Mouse (Mus musculus) liver, postnatal 0 days (tissue): ENCODE data around the gene Atxn10. TPM values are rescaled to one million over a fixed set of nuclear protein-coding genes. Genes with fewer than 3 reads are reported as not detected.

ENCODE experiments used
- ATAC-seq: fragments of 200-750 bp; cut with Nextera tagmentation; 2 replicates; pipeline ENCODE4 v1.8.0; 2017; ENCODE audit warnings: mild to moderate bottlenecking, moderate library complexity
- DNase-seq: peaks from one replicate; pipeline ENCODE4 v3.0.0-alpha.2; 2016
- H3K27ac ChIP-seq: fragments of 300-500 bp; sonication (generic); 2 replicates; pipeline ENCODE4 v1.5.1; 2014; ENCODE audit warnings: antibody characterized with exemption, moderate library complexity, mild to moderate bottlenecking, low read depth
- H3K27me3 ChIP-seq: fragments of 300-500 bp; sonication (generic); 2 replicates; pipeline ENCODE4 v1.6.1; 2014; ENCODE audit warnings: low read length, control low read depth, mixed read lengths; ENCODE audit not compliant: insufficient read depth
- H3K36me3 ChIP-seq: fragments of 300-500 bp; sonication (generic); replicated peaks from 2 replicates; pipeline ENCODE4 v1.6.1; 2014; ENCODE audit warnings: mild to moderate bottlenecking, control low read depth, low read length, moderate library complexity, mixed read lengths; ENCODE audit not compliant: insufficient read depth
- H3K4me1 ChIP-seq: fragments of 300-500 bp; sonication (generic); 2 replicates; pipeline ENCODE4 v1.6.1; 2014; ENCODE audit warnings: antibody characterized with exemption, mild to moderate bottlenecking, control low read depth; ENCODE audit not compliant: insufficient read depth
- H3K4me2 ChIP-seq: fragments of 300-500 bp; sonication (generic); 2 replicates; pipeline ENCODE4 v1.6.1; 2014; ENCODE audit warnings: low read depth, mild to moderate bottlenecking, low read length, moderate library complexity, mixed read lengths
- H3K4me3 ChIP-seq: fragments of 300-500 bp; sonication (generic); 2 replicates; pipeline ENCODE4 v1.5.1; 2014; ENCODE audit warnings: low read depth, low read length
- H3K9ac ChIP-seq: fragments of 300-500 bp; sonication (generic); replicated peaks from 2 replicates; pipeline ENCODE4 v1.6.1; 2014; ENCODE audit warnings: mild to moderate bottlenecking, moderate library complexity
- H3K9me3 ChIP-seq: fragments of 300-500 bp; sonication (generic); 2 replicates; pipeline ENCODE4 v1.6.1; 2016; ENCODE audit warnings: mild to moderate bottlenecking, control low read depth, low read length, mixed read lengths
- CTCF ChIP-seq: sonication (generic); IDR thresholded peaks from 2 replicates; pipeline ENCODE4 v1.5.1; 2016; ENCODE audit warnings: antibody characterized with exemption, low read depth
- EP300 ChIP-seq: IDR thresholded peaks from 2 replicates; pipeline ENCODE4 v1.6.1; 2016; ENCODE audit warnings: antibody characterized with exemption, low read depth, mild to moderate bottlenecking
- WGBS: fragments of 180-500 bp; shearing (Covaris S2); extraction: QIAGEN DNeasy Blood & Tissue Kit; methylation state at CpG from one replicate; pipeline ENCODE4 v1.1.7; 2014; ENCODE audit not compliant: insufficient replicate concordance; 5-methylcytosine and 5-hydroxymethylcytosine counted together
- polyA plus RNA-seq: library from polyadenylated mRNA; unstranded; fragments of >200 nt; fragmentation: Nextera tagmentation; extraction: Ambion mirVana; gene quantifications from 2 replicates; pipeline ENCODE4 v1.2.1, GENCODE M21; 2015

Atxn10 gene
- polyA plus RNA-seq, 1 experiment from 2014 or later, result 83.3 TPM

- no peaks in the 10 kb centered on the region for H3K36me3 ChIP-seq
- H3K27ac ChIP-seq, result no peak overlapping the region
- H3K9ac ChIP-seq, result no peak overlapping the region
- DNase-seq (no peak), ATAC-seq (no peak)
- 81% methylated on average over 32 of the region's 32 CpGs for WGBS
- H3K4me3 ChIP-seq, result no peak overlapping the region
- TF ChIP-seq EP300, result no peak
- TF ChIP-seq CTCF, result no peak
- no peaks in the 10 kb centered on the region for H3K9me3 ChIP-seq
- H3K4me1 ChIP-seq, result no peaks in the 10 kb centered on the region
- no peak overlapping the region for H3K4me2 ChIP-seq
- no peaks in the 10 kb centered on the region for H3K27me3 ChIP-seq
Measured at GRCm38 (mm10) chr15:85507370-85508014, 171.4 kb downstream of the Atxn10 start.

Other genes starting within 250 kb of the Atxn10 start
- gene Smc1b, start 204.3 kb upstream of the Atxn10 start, polyA plus RNA-seq, result 0.54 and 0.94 TPM in 2 replicates
- 0.06 TPM in 1 of 2 replicates, not detected in the other for gene Ribc2, start 204.2 kb upstream of the Atxn10 start, polyA plus RNA-seq
- 2.6 and 2.8 TPM in 2 replicates for gene Fbln1, start 130.3 kb upstream of the Atxn10 start, polyA plus RNA-seq
- gene 7530416G11Rik, start 167.0 kb downstream of the Atxn10 start, polyA plus RNA-seq, result not detected in 2 replicates
- gene Wnt7b, start 246.2 kb downstream of the Atxn10 start, polyA plus RNA-seq, result 0.05 and 0.09 TPM in 2 replicates